Mouse (Mus musculus) naive thymus-derived CD4-positive, alpha-beta T cell, adult 2 months (primary cell): Measurements from ENCODE around the gene Gm13305.
"Not testable (repeated sequence)": the region's sequence is repeated elsewhere in the genome, so short reads cannot be mapped to it uniquely, and the experiment has no call there.

Experiments
- DNase-seq: peaks from one replicate; pipeline ENCODE4 v3.0.0-alpha.2; 2011; ENCODE audit warnings: low read depth

Gm13305 gene

DNA sequence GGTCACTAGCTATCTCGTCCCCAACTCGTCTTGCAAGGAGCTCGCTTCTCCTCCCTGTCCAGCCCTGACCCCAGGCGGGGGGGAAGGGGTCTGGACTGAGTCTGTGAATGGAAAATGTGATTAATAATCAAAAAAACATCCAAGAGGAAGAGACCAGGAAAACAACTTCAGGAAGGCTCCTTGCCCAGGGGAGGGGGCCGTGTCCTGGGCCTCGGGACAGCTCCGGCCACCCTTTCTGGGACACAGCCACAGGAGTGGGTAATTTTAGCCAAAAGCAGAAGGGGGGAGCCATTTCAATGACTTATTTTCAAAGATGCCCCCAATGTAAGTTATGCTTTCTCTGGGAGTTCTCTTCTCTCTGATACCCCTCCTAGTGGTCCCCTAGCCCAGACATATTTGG, at the start of gene Gm13305:
Gm13305 (minus strand) TSS at position 101 of the 400 bp plus-strand sequence.
- not testable (repeated sequence) for DNase-seq

DNA sequence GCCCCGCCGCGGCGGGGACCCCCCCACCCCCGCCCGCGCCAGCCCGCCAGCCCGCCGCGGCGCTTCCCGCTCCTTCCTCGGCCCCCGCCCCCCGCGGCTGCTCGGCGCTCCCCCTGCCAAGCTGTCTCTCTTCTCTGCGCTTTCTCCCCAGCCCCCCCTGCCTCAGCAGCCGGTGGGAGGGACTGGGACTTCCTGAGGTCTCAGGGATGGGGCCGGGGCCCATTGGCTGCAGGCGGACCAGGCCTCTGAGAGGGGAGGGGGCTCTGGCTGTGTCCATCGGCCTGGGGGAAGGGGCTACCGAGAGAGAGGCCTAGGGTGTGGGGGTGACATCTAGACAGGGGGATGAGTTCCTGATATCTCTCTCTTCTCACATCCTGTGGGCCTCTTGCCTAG, 16.6 kb upstream of the Gm13305 start:
- not testable (repeated sequence) for DNase-seq

DNA sequence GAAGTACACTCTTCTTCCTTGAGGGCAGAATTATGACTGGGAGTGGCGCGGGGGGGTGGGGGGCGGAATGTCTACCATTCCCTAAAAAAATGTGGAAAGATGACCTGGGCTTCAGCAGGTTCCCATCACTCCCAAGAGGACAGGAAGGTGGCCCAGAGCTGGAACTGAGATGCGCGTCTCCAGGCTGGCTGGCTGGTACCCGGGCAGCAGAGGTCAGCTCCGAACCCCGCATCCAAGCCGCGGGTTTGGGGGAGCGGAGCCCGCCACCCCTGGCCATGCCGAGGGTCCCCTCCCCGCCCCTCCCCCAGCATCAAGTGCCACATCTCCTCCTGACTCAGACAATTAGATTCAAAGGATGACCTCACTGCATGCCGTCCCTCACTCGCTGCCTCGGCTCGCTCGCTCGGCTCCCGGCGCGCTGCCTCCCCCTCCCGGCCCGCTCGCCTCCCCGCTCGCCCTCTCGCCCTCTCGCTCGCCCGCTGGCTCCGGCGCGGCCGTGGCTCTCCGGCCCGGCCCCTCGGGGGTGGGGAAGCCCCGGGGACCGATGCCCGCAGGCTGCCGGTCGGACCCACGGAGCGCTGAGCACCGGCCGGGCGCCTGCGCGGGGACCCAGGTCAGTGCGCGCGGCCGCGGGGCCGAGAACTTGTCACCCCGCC, 16.0 kb upstream of the Gm13305 start:
- not testable (repeated sequence) for DNase-seq

DNA sequence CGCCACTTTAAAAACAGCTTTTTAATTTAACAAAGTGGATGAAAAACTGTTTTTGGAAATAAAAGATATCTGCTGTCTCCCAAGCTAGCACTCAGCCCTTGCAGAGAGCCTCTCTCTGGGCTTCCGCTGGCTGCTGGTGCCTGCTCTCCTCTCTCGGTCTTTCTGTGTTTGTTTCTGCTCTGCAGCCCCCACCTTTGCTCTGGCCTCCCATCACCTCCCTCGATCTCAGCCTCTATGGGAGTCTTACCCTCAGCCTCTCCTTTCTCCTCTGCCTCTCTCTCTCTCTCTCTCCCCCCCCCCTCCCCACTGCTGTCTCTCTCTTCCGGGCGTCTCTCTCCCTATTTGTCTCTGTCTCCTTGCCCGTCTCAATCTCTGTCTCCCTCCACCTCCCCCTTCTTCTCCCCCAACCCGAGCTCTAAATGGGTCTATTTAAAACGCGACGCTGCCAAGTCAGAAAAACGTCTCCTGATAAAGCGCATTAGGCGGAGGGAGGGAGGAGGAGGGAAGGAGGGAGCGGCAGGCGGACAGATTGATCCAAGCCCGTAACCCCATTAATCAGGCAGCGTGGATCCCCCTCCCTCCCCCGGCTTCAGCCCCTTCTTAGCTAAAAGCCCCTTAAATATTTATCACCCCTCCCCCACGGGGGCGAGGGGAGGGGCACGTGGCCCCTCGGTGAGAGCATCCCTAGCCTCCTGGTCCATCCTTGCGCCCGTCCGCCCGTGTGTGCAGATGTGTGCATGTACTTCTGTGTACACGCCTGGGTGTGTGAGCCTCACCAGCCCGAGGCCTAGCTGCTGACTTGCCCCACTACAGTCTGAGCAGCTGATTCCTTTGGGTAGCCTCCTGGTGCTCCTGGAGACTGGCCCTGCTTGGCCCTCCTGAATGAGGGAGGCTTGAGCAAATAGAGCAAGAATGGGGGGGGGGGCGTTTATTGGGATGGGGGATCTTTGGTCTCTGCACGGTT, 15.1 kb upstream of the Gm13305 start:
- DNase-seq = not testable (repeated sequence)

DNA sequence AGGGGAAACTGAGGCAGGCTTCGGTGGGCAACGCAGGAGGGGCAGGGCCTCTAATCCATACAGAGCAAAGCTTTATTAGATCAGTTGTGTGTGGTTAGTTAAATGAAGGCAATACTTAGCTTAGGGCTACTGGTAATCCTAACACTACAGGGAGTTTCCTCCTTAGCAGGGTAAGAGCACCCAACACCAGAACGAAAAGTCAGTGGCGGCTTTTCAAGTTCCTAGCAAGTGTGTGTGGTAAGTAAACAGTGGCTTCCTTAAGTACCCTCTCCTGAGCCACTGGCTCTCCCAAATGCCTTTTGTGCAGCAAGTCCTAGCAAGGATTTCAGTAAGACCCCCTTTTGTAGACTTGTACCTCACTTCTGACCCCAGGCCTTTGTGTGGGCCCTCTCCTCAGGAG, 9.8 kb upstream of the Gm13305 start:
- DNase-seq = not testable (repeated sequence)

DNA sequence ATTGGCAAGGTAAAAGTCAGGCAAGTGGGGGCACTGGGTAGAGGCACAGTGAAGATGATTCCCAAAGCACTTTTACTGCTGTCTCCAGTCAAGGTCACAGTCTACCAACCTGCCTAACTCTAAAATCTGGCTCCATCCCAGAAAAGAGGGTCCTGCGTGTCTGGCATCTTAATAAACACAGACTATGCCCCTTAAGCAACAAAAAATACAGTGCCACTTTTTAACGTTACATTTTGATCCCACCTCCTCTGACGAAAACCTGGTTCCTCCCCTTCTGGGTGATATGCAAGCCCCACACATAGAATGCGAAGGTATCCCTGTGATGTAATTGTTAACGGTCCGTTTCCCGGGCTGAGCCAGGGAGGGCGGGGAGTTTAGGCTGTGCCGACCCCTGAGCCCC, 15.3 kb downstream of the Gm13305 start, which contains the start of gene Gm13306:
Gm13306 (plus strand) TSS at position 301 of the 400 bp plus-strand sequence.
- not testable (repeated sequence) for DNase-seq

DNA sequence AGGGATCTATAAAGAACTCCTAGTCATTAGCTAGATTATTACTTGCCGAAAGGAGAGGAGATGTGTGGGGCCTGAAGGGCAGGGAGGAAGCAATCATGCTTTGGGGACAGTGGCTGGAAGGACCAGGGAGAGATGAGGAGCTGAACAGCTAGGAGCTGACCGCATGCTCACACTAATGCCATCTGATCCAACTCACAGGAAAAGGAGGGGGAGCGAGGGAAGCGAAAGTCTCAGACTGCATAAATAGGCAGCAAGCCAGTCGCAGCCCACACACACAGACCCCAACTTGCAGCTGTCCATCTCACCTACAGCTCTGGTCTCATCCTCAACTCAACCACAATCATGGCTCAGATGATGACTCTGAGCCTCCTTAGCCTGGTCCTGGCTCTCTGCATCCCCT, 53.9 kb downstream of the Gm13305 start, which contains the start of gene Gm13304:
Gm13304 (plus strand) TSS at position 301 of the 400 bp plus-strand sequence.
- DNase-seq = not testable (repeated sequence)
